8 mouse cellular contexts compared by ENCODE assay signal in genomic region chr15:27467641-27468040, GRCm38 (mm10). TPM values are rescaled to one million over a fixed set of nuclear protein-coding genes. Genes with fewer than 3 reads are reported as not detected.
DNase-seq lines count a peak whose midpoint lies in the region; ATAC-seq and TF ChIP-seq lines count a peak whose summit lies in the region.

No protein-coding gene starts in this region.

- H3K27me3 ChIP-seq in forebrain, embryonic 12.5 days = 0 out of 2 replicates have a peak, but pooled peaks cover 6% of the 10 kb centered on the region
- 0 out of 2 replicates have a peak, but pooled peaks cover 3% of the 10 kb centered on the region for H3K27me3 ChIP-seq in limb, embryonic 15.5 days

- H3K4me2 ChIP-seq in forebrain, embryonic 12.5 days = peak overlapping the region; percentile 70
- H3K4me2 ChIP-seq in limb, embryonic 15.5 days = peak overlapping the region; percentile 95

- ATAC-seq in forebrain, embryonic 12.5 days (ENCODE audit: low FRiP score) = no peak
- ATAC-seq in limb, embryonic 15.5 days (ENCODE audit: insufficient number of reproducible peaks, low FRiP score, low TSS enrichment, low read depth) = no peak

- H3K4me1 ChIP-seq in bone marrow macrophage, adult 2 months (ENCODE audit: control insufficient read depth, insufficient read depth, low read length) = peaks cover 26% of the 10 kb centered on the region
- peaks cover 22% of the 10 kb centered on the region for H3K4me1 ChIP-seq in forebrain, embryonic 12.5 days
- H3K4me1 ChIP-seq in limb, embryonic 15.5 days = peaks cover 11% of the 10 kb centered on the region

- WGBS in forebrain, embryonic 12.5 days = 9% methylated on average over 7 of the region's 7 CpGs
- 19% methylated on average over 7 of the region's 7 CpGs for WGBS in limb, embryonic 15.5 days

- no peak for TF ChIP-seq POLR2A in bone marrow macrophage, adult 2 months (IDR thresholded peaks at IDR 0.05; ENCODE audit: borderline replicate concordance, low read depth, low read length)

- no peak for TF ChIP-seq CTCF in bone marrow macrophage, adult 2 months (IDR thresholded peaks at IDR 0.05; ENCODE audit: low read depth, low read length)

- H3K9ac ChIP-seq in forebrain, embryonic 12.5 days = peak overlapping the region; percentile 77; the same call in 1 of the 2 replicates
- no peak overlapping the region for H3K9ac ChIP-seq in limb, embryonic 15.5 days

- peak overlapping the region; percentile 95 for H3K4me3 ChIP-seq in bone marrow macrophage, adult 2 months (ENCODE audit: insufficient read depth, low read length)
- peak overlapping the region; percentile 67 for H3K4me3 ChIP-seq in forebrain, embryonic 12.5 days (replicated peaks)
- H3K4me3 ChIP-seq in limb, embryonic 15.5 days = peak overlapping the region; percentile 80

- H3K27ac ChIP-seq in bone marrow macrophage, adult 2 months (ENCODE audit: insufficient read depth, low read depth, low read length) = no peak overlapping the region
- H3K27ac ChIP-seq in forebrain, embryonic 12.5 days = no peak overlapping the region
- H3K27ac ChIP-seq in limb, embryonic 15.5 days = no peak overlapping the region

- H3K36me3 ChIP-seq in forebrain, embryonic 12.5 days (replicated peaks) = 0 out of 2 replicates have a peak, but pooled peaks cover 2% of the 10 kb centered on the region
- H3K36me3 ChIP-seq in limb, embryonic 15.5 days = no peaks in the 10 kb centered on the region

- no peaks in the 10 kb centered on the region for H3K9me3 ChIP-seq in forebrain, embryonic 12.5 days
- no peaks in the 10 kb centered on the region for H3K9me3 ChIP-seq in limb, embryonic 15.5 days

- DNase-seq in layer of hippocampus, adult 11-12 months (ENCODE audit: low spot score) = peak; percentile 55
- no peak for DNase-seq in layer of hippocampus, postnatal 10 days (ENCODE audit: low spot score in 2 of 2)
- peak; percentile 50 for DNase-seq in retina, postnatal 1 day
- DNase-seq in embryo, embryonic 10 days (ENCODE audit: low spot score) = no peak
- no peak for DNase-seq in embryo, embryonic 9.5 days (ENCODE audit: extremely low spot score)

RNA-seq across cellular contexts. Expression of gene Ank, which starts 1.2 kb away (rescaled TPM):
- total RNA-seq in layer of hippocampus, postnatal 10 days (2021) = 100 to 1,000 TPM; 124 to 138 TPM
- 65.5 and 72.9 TPM in 2 replicates for polyA plus RNA-seq in bone marrow macrophage, adult 2 months (2012; ENCODE audit: insufficient read depth, insufficient read length, missing spikeins)
- 9.0 and 10.3 TPM in 2 replicates for polyA plus RNA-seq in forebrain, embryonic 12.5 days (2016; fragmentation: Nextera tagmentation; extraction: Ambion mirVana)
- 16.3 and 16.9 TPM in 2 replicates for polyA plus RNA-seq in limb, embryonic 15.5 days (2015; fragmentation: Nextera tagmentation; extraction: Ambion mirVana)

Comparison
In these comparisons a context has a peak if more than half of its experiments do, and no peak if none do; other contexts are left out.
1. DNase-seq: peak in layer of hippocampus, adult 11-12 months (single experiment) and retina, postnatal 1 day (single experiment); none in layer of hippocampus, postnatal 10 days (0 of 2), embryo, embryonic 10 days (single experiment) and embryo, embryonic 9.5 days (single experiment).
2. Peak in every context shown above with its lines, with median percentiles within 50 percentile points of each other: H3K4me3 ChIP-seq.